Mouse (Mus musculus) layer of hippocampus, adult 9-10 months (tissue): ENCODE results near the gene Epc2.
"Not testable (repeated sequence)": the region's sequence is repeated elsewhere in the genome, so short reads cannot be mapped to it uniquely, and the experiment has no call there.

Source experiments
- DNase-seq: peaks from one replicate; pipeline ENCODE4 v3.0.0; 2022; ENCODE audit warnings: low spot score

The Epc2 gene

DNA sequence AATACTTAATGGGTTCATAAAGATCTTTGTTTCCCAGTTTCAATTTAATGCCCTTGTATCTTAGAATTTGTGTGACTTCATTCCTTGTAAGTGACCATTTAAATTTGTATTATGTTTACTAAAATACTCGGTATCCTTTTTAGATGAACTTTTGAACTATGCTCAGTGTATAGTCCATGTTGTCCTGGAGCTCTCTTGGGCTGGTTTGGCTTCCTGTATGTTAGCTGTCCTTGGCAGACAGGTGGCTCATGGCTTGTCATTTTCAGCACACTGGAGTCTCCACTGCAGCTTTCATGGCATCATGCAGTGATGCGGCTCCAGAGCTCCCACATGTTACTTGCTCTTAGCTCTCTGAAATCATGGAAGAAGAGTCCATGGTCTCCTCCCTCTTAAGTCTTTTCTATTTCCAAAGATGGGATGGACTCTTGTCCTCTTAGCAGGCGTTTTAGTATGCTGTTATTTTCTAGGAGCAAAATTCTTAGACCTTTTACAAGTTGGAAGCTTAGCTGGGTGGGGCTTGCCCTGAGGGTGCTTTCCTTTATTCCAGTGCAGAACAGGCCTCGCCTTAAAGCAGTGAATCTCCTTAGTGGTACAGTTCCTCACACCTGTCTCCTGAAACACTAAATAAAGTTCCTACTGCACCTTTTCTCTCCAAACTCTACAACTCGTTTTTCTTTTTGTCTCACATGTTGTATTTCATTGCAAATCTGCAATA, 20.5 kb downstream of the Epc2 start:
- DNase-seq: no peak

DNA sequence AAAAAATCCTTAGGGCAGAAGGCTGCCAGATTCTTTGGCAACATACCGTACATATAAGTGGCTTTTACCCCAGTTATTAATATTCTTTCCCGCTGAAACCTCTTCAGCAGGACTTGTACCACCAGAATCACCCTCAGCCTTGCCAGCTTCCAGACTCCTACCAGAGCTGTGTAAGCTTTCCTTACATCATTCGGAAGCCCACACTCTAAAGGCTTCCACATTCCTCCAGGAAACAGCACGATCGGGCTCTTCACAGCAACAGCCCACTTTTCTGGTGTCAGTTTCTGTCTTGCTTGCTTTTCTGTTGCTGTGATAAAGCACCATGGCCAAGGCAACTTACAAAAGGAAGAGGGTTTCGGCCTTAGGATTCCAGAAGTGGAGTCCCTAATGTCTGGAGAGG, 21.2 kb downstream of the Epc2 start:
- DNase-seq: no peak

DNA sequence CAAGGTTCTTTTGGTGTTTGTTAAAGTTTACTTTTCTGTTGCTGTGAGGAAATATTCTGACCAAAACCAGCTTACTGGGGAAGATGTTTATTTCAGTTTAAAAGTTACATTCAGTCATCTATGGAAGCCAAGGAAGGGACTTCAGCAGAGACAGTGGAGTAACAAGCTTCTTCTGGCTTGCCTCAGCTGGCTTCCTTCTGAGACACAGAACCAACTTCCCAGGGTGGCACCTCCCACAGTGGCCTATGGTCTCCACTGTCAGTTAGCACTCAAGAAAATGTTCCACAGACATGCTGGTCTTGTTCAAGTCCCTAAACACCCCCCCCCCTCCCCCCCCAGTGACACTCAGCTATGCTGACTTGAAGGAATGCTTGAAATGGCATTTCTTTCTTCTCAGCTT, 30.9 kb downstream of the Epc2 start:
- no peak for DNase-seq

DNA sequence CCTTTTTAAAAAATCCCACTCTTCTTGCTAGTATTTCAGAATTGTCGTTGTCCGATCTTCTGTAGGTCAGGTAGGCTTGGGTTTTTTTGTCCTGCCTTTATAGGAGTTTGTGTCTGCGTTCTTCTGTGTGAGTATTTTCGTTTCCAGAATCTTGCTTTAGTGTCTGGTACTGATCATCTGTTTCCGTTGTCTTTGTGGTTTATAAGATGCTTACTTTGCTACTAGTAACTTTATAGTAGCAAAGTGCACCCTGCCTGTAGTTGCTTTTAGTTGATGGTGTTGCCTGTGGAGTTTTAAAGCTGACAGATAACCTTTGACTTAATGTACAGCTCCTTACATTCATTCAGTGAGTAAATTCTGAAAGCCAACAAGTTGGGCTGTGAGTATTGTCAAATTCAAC, 32.1 kb downstream of the Epc2 start:
- DNase-seq: no peak

GRCm38 (mm10) chr2:49501435-49501834, 50.1 kb downstream of the Epc2 start:
- DNase-seq: no peak

DNA sequence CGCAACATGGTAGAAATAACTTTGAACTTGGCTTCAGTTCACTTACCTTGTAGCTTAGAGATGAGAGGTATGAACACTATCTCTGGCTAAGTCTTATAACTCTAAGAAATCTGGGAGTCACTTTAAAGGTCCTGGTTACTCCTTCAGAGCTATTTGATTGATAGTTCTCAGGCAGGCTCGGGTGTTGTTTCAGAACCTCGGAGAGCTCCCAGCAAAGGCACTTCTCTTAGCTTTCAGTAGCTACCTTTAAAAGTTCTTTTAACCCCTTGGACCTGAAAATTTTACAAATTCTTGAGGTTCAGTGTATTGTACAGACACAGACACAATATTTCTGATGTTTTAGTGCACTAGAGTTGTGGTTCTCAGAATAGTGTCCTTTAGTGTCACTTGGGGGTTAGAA, 52.3 kb downstream of the Epc2 start:
- no peak for DNase-seq

DNA sequence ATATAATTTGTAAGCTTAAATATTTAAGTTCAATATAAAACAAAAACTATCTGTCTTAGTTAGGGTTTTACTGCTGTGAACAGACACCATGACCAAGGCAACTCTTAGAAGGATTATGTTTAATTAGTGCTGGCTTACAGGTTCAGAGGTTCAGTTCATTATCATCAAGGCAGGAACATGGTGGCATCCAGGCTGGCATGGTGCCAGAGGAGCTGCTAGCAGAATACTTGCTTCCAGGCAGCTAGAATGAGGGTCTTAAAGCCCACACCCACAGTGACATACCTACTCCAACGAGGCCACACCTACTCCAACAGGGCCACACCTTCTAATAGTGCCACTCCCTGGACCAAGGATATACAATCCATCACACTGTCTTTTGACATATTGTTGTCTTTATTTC, 53.9 kb downstream of the Epc2 start:
- DNase-seq: not testable (repeated sequence)

GRCm38 (mm10) chr2:49510832-49511231, 59.5 kb downstream of the Epc2 start:
- no peak for DNase-seq

DNA sequence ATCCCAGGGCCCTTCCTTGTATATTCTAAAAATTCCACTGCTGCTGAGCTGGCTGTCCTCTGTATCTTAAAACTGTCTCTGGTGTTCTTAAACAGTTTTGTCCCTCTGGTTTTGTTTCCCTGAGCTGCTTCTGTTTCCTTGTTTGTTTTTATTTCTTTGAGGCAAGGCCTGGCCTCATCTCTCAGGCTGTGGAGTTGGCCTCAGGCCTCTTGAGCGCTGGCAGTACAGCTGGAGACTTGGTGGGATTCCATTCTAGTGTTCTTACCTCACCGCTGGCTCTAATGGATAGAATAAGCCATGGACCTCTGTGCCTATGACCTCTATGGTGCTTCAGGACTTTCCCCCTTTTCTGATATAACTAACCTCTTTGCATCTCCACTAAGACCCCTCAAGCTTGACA, 64.7 kb downstream of the Epc2 start:
- DNase-seq: no peak

GRCm38 (mm10) chr2:49520409-49520808, 69.1 kb downstream of the Epc2 start:
- DNase-seq: no peak

GRCm38 (mm10) chr2:49520989-49521388, 69.7 kb downstream of the Epc2 start:
- DNase-seq: no peak

GRCm38 (mm10) chr2:49521564-49521963, 70.3 kb downstream of the Epc2 start:
- DNase-seq: no peak

- no peak for DNase-seq
Observed at GRCm38 (mm10) chr2:49522578-49522977, 71.3 kb downstream of the Epc2 start.

DNA sequence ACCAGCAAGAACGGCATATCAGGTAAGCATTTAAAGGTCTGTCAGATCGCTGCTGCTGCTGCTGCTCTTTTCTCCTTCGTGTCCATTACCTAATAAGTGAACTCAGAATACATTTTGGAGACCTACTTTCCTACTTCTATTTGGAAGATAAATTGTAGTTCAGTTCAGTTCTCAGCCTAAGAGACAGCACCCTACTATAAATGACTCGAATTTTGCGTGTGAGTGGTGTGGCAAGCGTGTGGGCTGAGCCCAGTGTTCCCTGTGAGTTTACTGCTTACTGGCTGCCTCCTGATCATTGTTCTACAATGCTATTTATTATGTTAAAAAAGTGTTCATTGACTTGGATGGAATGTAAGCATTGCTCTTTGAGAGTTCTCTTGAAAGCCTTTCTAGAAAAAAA, 85.9 kb downstream of the Epc2 start:
- no peak for DNase-seq

DNA sequence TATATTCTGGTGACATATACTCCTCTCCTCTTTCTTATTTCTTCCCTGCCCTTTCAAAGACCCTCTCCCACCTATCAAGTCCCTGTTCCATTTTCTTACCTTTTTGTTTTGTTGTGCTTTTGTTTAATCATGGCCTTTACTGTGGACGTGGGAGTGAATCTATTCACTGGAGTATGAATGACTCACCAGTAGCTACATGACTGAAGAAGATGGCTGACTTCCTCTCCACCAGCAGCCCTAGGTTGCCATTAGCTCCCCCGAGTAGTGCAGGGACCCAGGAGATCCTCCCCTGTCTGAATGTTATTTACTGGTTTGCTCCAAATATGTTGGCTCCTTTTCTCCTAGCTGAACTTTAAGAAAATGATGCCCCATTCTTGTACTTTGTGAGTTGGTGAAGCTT, 86.8 kb downstream of the Epc2 start:
- DNase-seq: no peak

- no peak for DNase-seq
Observed at GRCm38 (mm10) chr2:49539745-49540144, 88.5 kb downstream of the Epc2 start.

GRCm38 (mm10) chr2:49547813-49548212, 96.5 kb downstream of the Epc2 start:
- DNase-seq: no peak

GRCm38 (mm10) chr2:49548492-49548891, 97.2 kb downstream of the Epc2 start:
- DNase-seq: no peak

- DNase-seq: no peak
Observed at GRCm38 (mm10) chr2:49553096-49553495, 101.8 kb downstream of the Epc2 start.

DNA sequence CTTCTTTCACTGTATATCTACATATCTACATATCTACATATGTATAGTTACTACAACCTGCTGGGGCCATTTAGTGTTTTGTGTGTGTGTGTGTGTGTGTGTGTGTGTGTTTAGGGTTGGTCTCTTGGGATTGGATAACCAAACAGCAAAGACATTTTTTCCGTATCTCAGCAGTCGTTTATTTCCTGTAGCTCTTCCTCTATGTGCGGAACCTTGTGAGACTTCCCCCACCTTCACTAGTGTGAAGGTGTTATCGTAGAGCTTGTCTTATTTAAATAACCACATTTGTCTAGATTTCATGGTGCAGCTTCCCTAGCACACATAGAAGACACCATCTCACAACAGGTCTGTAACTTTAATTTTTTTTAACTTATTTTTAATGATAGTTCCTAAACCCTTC, 106.1 kb downstream of the Epc2 start:
- no peak for DNase-seq

DNA sequence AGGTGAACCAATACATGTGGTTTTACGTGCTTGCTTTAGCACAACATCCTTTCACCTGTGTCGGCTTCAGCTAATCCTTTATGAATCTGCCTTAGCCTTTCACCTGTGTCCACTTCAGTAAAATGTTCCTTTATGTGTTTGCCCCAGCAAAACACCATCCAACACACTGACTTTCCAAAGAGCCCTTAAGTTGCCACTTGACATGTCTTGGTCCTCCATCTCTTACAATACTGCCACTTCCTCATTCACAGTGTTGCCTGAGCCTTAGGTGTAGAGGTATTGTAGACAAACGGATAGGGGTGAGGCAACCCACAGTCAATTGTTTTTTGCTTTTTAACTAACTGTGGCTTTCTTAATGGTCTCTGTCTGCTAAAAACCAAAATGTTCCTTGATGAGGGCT, 107.1 kb downstream of the Epc2 start:
- DNase-seq: no peak

DNA sequence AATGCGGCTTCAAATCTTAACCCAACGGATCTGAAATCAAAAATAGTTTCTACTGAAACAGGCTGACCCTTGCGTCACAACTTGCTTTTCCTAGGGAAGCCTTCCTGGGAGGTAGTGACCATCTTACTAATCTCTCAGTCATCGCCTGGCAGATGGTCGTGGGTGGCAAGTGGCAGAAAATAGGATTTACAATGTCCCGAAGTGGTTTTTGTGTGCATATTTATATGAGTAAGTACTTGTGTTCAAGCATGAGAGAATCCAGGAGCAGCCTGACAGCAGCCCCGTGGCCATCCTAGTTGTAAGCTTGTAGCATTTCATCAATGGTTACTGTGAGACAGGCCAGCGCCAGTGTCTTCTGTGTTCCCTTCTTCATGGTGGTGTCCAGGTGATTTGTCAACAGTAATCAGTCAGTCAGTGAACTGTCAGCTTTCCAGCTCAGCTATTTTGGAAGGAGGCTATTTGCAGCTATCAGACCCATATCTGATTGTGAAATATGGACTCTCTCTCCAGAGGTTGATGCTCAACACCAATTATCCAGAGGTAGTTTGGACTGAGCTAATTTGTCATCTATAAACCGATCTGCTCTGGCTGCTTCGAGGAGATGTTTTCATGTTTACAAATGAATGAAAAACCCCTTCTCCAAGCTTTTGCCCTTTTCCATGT, 111.5 kb downstream of the Epc2 start:
- DNase-seq: no peak

DNA sequence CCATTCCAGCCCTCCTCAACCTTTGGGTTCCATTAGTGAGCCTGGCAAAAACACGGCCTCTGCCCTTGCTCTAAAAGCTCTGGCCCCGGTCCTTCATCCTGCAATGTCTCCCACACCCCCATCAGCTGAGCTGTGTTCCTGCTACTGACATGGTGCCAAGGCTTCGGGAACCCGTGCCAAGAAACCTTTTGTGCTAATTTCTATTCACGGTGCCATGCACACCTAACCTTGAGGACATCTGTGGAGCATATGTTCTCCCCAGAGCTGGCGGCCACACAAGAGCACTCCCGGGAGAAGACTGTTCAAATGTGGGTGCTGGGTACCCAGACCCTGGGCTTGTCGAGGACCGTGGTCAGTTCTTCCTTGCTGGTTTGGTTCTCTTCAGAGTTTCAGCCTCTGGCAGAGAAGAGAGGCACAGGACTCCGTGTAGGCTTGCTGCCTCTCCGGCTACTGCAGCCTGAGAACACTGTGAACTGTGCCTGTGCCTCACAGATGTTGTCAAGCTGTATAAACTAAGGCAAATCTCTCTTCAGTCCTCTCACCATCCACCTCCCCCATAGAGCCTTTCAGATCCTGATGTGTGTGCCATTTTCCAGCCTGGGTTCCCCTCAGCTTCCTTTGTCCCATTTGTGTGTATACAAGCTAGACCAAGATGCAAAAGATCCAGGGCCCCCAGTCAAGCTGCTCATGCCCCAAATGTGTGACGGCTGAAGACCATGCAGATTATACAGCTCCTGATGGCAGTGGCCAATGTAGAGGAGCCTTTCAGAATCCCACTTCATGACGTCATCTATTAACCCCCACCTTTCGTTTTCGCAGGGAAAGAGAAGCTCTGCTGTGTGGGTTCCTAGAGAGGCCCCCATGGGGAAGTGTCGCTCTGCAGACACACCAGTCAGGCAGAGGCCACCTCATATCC, 118.8 kb downstream of the Epc2 start:
- no peak for DNase-seq
